Mouse (Mus musculus) lung, embryonic 14.5 days (tissue): ENCODE measurements at regions not wholly inside any gene's neighbourhood (a gene's known extent, or its start where the extent isn't known, plus 50 kb on each side); places are given as distances from the start of the nearest gene placed in this dataset.

Source experiments
- ATAC-seq: fragments of 200-750 bp; cut with Nextera tagmentation; 2 replicates; pipeline ENCODE4 v1.8.0; 2017; ENCODE audit warnings: mild to moderate bottlenecking, moderate TSS enrichment, moderate library complexity; ENCODE audit not compliant: insufficient read depth
- DNase-seq: peaks from one replicate; pipeline ENCODE4 v3.0.0-alpha.2; 2015
- H3K27ac ChIP-seq: fragments of 300-500 bp; sonication (generic); 2 replicates; pipeline ENCODE4 v1.5.1; 2014; ENCODE audit warnings: low read depth, mild to moderate bottlenecking, moderate library complexity
- H3K27me3 ChIP-seq: fragments of 300-500 bp; sonication (generic); 2 replicates; pipeline ENCODE4 v1.6.1; 2014; ENCODE audit warnings: low read length, control low read depth; ENCODE audit not compliant: insufficient read depth
- H3K36me3 ChIP-seq: fragments of 300-500 bp; sonication (generic); 2 replicates; pipeline ENCODE4 v1.6.1; 2014; ENCODE audit warnings: control low read depth; ENCODE audit not compliant: insufficient read depth
- H3K4me1 ChIP-seq: fragments of 300-500 bp; sonication (generic); 2 replicates; pipeline ENCODE4 v1.6.1; 2014; ENCODE audit warnings: antibody characterized with exemption, control low read depth; ENCODE audit not compliant: insufficient read depth
- H3K4me2 ChIP-seq: fragments of 300-500 bp; sonication (generic); 2 replicates; pipeline ENCODE4 v1.6.1; 2014; ENCODE audit warnings: mild to moderate bottlenecking
- H3K4me3 ChIP-seq: fragments of 300-500 bp; sonication (generic); 2 replicates; pipeline ENCODE4 v1.5.1; 2014; ENCODE audit warnings: low read depth, low read length
- H3K9ac ChIP-seq: fragments of 300-500 bp; sonication (generic); 2 replicates; pipeline ENCODE4 v1.6.1; 2014
- H3K9me3 ChIP-seq: fragments of 300-500 bp; sonication (generic); 2 replicates; pipeline ENCODE4 v1.6.1; 2016; ENCODE audit warnings: low read depth, low read length, control low read depth
- CTCF ChIP-seq: IDR thresholded peaks from 2 replicates; pipeline ENCODE4 v1.5.1; 2016; ENCODE audit warnings: antibody characterized with exemption, low read depth
- WGBS: fragments of 180-500 bp; shearing (Covaris S2); extraction: QIAGEN DNeasy Blood & Tissue Kit; methylation state at CpG from one replicate; pipeline ENCODE4 v1.1.7; 2014; 5-methylcytosine and 5-hydroxymethylcytosine counted together

GRCm38 (mm10) chr14:94433343-94433958, 543.0 kb upstream of the Pcdh9 start:
- Histone ChIP-seq H3K27ac (no peak overlapping the region), H3K4me3 (no peak overlapping the region), H3K36me3 (no peaks in the 10 kb centered on the region), H3K4me2 (no peak overlapping the region), H3K9me3 (no peaks in the 10 kb centered on the region), H3K4me1 (no peaks in the 10 kb centered on the region), H3K9ac (no peak overlapping the region), H3K27me3 (no peaks in the 10 kb centered on the region)
- no peak for TF ChIP-seq CTCF
- DNase-seq (peak; percentile 11), ATAC-seq (no peak)
- WGBS, result 71% methylated on average over 7 of the region's 7 CpGs

- no peak for DNase-seq
- no peak overlapping the region for H3K9ac ChIP-seq
- H3K4me1 ChIP-seq, result no peaks in the 10 kb centered on the region
- H3K4me3 ChIP-seq, result no peak overlapping the region
- no peak for ATAC-seq
- H3K27me3 ChIP-seq, result no peaks in the 10 kb centered on the region
- WGBS, result 92% methylated on average over 1 of the region's 1 CpGs
- H3K4me2 ChIP-seq, result no peak overlapping the region
- H3K9me3 ChIP-seq, result no peaks in the 10 kb centered on the region
- H3K36me3 ChIP-seq, result no peaks in the 10 kb centered on the region
- no peak overlapping the region for H3K27ac ChIP-seq
- TF ChIP-seq CTCF, result no peak
These were observed 537.2 kb upstream of the Pcdh9 start for GRCm38 (mm10) chr14:94427611-94428186.
